Mouse (Mus musculus) MEL (cell line): ENCODE measurements around the gene Hecw2. TPM values are rescaled to one million over a fixed set of nuclear protein-coding genes. Genes with fewer than 3 reads are reported as not detected.

ENCODE experiments used
- DNase-seq: peaks from one replicate; pipeline ENCODE4 v3.0.0; 2011; ENCODE audit warnings: low read depth, low spot score
- H3K27ac ChIP-seq: 2 replicates; pipeline ENCODE4 v1.5.1; 2012; ENCODE audit warnings: low read depth, mild to moderate bottlenecking, control low read depth, low read length, moderate library complexity; ENCODE audit not compliant: control insufficient read depth
- H3K27me3 ChIP-seq, 2 experiments: fragments of 150-350 bp in 1 of 2; sonication (generic) in 1 of 2; 2 replicates each; pipeline ENCODE4 v1.6.1; 2012; ENCODE audit warnings: low read length in 2 of 2, mild to moderate bottlenecking in 2 of 2, improper control_type of control experiment in 1 of 2, moderate library complexity in 1 of 2; ENCODE audit not compliant: insufficient read depth in 2 of 2, control insufficient read depth in 1 of 2
- H3K36me3 ChIP-seq, 2 experiments: 2 replicates each; pipeline ENCODE4 v1.6.1; 2012 to 2014; ENCODE audit warnings: low read length in 2 of 2, improper control_type of control experiment in 1 of 2, inconsistent platforms in 1 of 2, mild to moderate bottlenecking in 1 of 2; ENCODE audit not compliant: insufficient read depth in 2 of 2, control insufficient read depth in 1 of 2
- H3K4me1 ChIP-seq, 2 experiments: fragments of 150-350 bp in 1 of 2; sonication (generic) in 1 of 2; 2 replicates each; pipeline ENCODE4 v1.6.1; 2012; ENCODE audit warnings: low read length in 2 of 2, improper control_type of control experiment in 1 of 2, mild to moderate bottlenecking in 1 of 2; ENCODE audit not compliant: insufficient read depth in 2 of 2, control insufficient read depth in 1 of 2
- H3K4me3 ChIP-seq, 2 experiments: fragments of 150-350 bp in 1 of 2; sonication (generic) in 1 of 2; 2 replicates each; pipeline ENCODE4 v1.5.1; 2012; ENCODE audit warnings: low read depth in 2 of 2, low read length in 2 of 2, mild to moderate bottlenecking in 2 of 2, moderate library complexity in 2 of 2, control low read depth in 1 of 2, improper control_type of control experiment in 1 of 2; ENCODE audit not compliant: control insufficient read depth in 1 of 2, insufficient read depth in 1 of 2
- H3K79me2 ChIP-seq: 2 replicates; pipeline ENCODE4 v1.6.1; 2012; ENCODE audit warnings: mild to moderate bottlenecking, low read length, moderate library complexity; ENCODE audit not compliant: control insufficient read depth, poor library complexity, insufficient read depth
- H3K9ac ChIP-seq: 2 replicates; pipeline ENCODE4 v1.6.1; 2012; ENCODE audit warnings: low read depth, mild to moderate bottlenecking, control low read depth, low read length, moderate library complexity; ENCODE audit not compliant: control insufficient read depth, poor library complexity, severe bottlenecking
- H3K9me3 ChIP-seq: fragments of 150-350 bp; sonication (generic); replicated peaks from 2 replicates; pipeline ENCODE4 v1.6.1; 2012; ENCODE audit warnings: mild to moderate bottlenecking, low read length, improper control_type of control experiment, moderate library complexity; ENCODE audit not compliant: insufficient read depth
- BHLHE40 ChIP-seq: IDR thresholded peaks from 2 replicates; pipeline ENCODE4 v1.6.1; 2012; ENCODE audit warnings: low read depth, mild to moderate bottlenecking, inconsistent platforms, low read length, improper control_type of control experiment, borderline replicate concordance
- CHD1 ChIP-seq: IDR thresholded peaks from 2 replicates; pipeline ENCODE4 v1.6.1; 2012; ENCODE audit warnings: low read depth, mild to moderate bottlenecking, inconsistent platforms, low read length, improper control_type of control experiment
- CHD2 ChIP-seq: IDR thresholded peaks from 2 replicates; pipeline ENCODE4 v1.6.1; 2011; ENCODE audit warnings: low read length, improper control_type of control experiment
- CTCF ChIP-seq, 3 experiments: IDR thresholded peaks in 2 of 3; conservative IDR thresholded peaks in 1 of 3; 2 replicates each; pipeline ENCODE4 v1.5.1; 2011 to 2012; ENCODE audit warnings: low read length in 3 of 3, low read depth in 2 of 3, mild to moderate bottlenecking in 2 of 3, improper control_type of control experiment in 1 of 3, inconsistent platforms in 1 of 3, mixed read lengths in 1 of 3, moderate library complexity in 1 of 3; ENCODE audit not compliant: control insufficient read depth in 1 of 3, insufficient read depth in 1 of 3, poor library complexity in 1 of 3, severe bottlenecking in 1 of 3
- ELF1 ChIP-seq: IDR thresholded peaks from 2 replicates; pipeline ENCODE4 v1.6.1; 2014; ENCODE audit warnings: low read depth, mild to moderate bottlenecking, inconsistent platforms, low read length, improper control_type of control experiment, moderate library complexity
- EP300 ChIP-seq, 2 experiments: IDR thresholded peaks; 2 replicates each; pipeline ENCODE4 v1.6.1; 2011; ENCODE audit warnings: improper control_type of control experiment in 2 of 2, low read length in 2 of 2, low read depth in 1 of 2, mild to moderate bottlenecking in 1 of 2
- GABPA ChIP-seq: IDR thresholded peaks from 2 replicates; pipeline ENCODE4 v1.6.1; 2012; ENCODE audit warnings: low read depth, mild to moderate bottlenecking, inconsistent platforms, low read length, improper control_type of control experiment, moderate library complexity
- GATA1 ChIP-seq: IDR thresholded peaks from 2 replicates; pipeline ENCODE4 v1.6.1; 2011; ENCODE audit warnings: low read depth, low read length, improper control_type of control experiment
- JUND ChIP-seq: IDR thresholded peaks from 2 replicates; pipeline ENCODE4 v1.6.1; 2011; ENCODE audit warnings: low read depth, mild to moderate bottlenecking, improper control_type of control experiment, low read length
- KAT2A ChIP-seq: conservative IDR thresholded peaks from 2 replicates; pipeline ENCODE4 v1.6.1; 2012; ENCODE audit warnings: low read depth, low read length, improper control_type of control experiment, inconsistent platforms
- MAX ChIP-seq: IDR thresholded peaks from 2 replicates; pipeline ENCODE4 v1.6.1; 2011; ENCODE audit warnings: low read length, improper control_type of control experiment
- MAZ ChIP-seq: IDR thresholded peaks from 2 replicates; pipeline ENCODE4 v1.6.1; 2012; ENCODE audit warnings: low read depth, mild to moderate bottlenecking, inconsistent platforms, low read length, improper control_type of control experiment
- MEF2A ChIP-seq: IDR thresholded peaks from 2 replicates; pipeline ENCODE4 v1.6.1; 2014; ENCODE audit warnings: low read depth, mild to moderate bottlenecking, inconsistent platforms, low read length, improper control_type of control experiment; ENCODE audit not compliant: poor library complexity, insufficient replicate concordance, severe bottlenecking; ENCODE audit errors: extremely low read depth
- NELFE ChIP-seq: IDR thresholded peaks from 2 replicates; pipeline ENCODE4 v1.6.1; 2011; ENCODE audit warnings: low read depth, low read length, improper control_type of control experiment
- NRF1 ChIP-seq: IDR thresholded peaks from 2 replicates; pipeline ENCODE4 v1.6.1; 2014; ENCODE audit warnings: low read depth, mild to moderate bottlenecking, inconsistent platforms, low read length, improper control_type of control experiment, moderate library complexity; ENCODE audit not compliant: poor library complexity, insufficient read depth, severe bottlenecking
- POLR2A ChIP-seq, 2 experiments: IDR thresholded peaks; 2 replicates each; pipeline ENCODE4 v1.6.1; 2011 to 2012; ENCODE audit warnings: low read length in 2 of 2, mild to moderate bottlenecking in 2 of 2, control low read depth in 1 of 2, improper control_type of control experiment in 1 of 2, low read depth in 1 of 2, moderate library complexity in 1 of 2; ENCODE audit not compliant: control insufficient read depth in 1 of 2, insufficient read depth in 1 of 2, poor library complexity in 1 of 2
- RCOR1 ChIP-seq: IDR thresholded peaks from 2 replicates; pipeline ENCODE4 v1.6.1; 2012; ENCODE audit warnings: low read depth, mild to moderate bottlenecking, inconsistent platforms, low read length, improper control_type of control experiment
- SMC3 ChIP-seq: IDR thresholded peaks from 2 replicates; pipeline ENCODE4 v1.6.1; 2011; ENCODE audit warnings: low read depth, low read length, improper control_type of control experiment
- TAL1 ChIP-seq: IDR thresholded peaks from 2 replicates; pipeline ENCODE4 v1.6.1; 2012; ENCODE audit warnings: mild to moderate bottlenecking, inconsistent platforms, low read length, moderate library complexity, mixed read lengths
- TCF12 ChIP-seq: IDR thresholded peaks from 2 replicates; pipeline ENCODE4 v1.6.1; 2014; ENCODE audit warnings: low read depth, mild to moderate bottlenecking, inconsistent platforms, low read length, improper control_type of control experiment, moderate library complexity
- USF1 ChIP-seq: IDR thresholded peaks from 2 replicates; pipeline ENCODE4 v1.6.1; 2014; ENCODE audit warnings: low read depth, mild to moderate bottlenecking, inconsistent platforms, low read length, improper control_type of control experiment, moderate library complexity
- USF2 ChIP-seq, 2 experiments: IDR thresholded peaks; 2 replicates each; pipeline ENCODE4 v1.6.1; 2011 to 2012; ENCODE audit warnings: improper control_type of control experiment in 2 of 2, low read length in 2 of 2, borderline replicate concordance in 1 of 2, inconsistent platforms in 1 of 2, low read depth in 1 of 2, mild to moderate bottlenecking in 1 of 2; ENCODE audit not compliant: insufficient read depth in 1 of 2
- ZC3H11A ChIP-seq: IDR thresholded peaks from 2 replicates; pipeline ENCODE4 v1.6.1; 2012; ENCODE audit warnings: low read depth, mild to moderate bottlenecking, inconsistent platforms, low read length, improper control_type of control experiment
- ZMIZ1 ChIP-seq: IDR thresholded peaks from 2 replicates; pipeline ENCODE4 v1.6.1; 2012; ENCODE audit warnings: low read depth, mild to moderate bottlenecking, inconsistent platforms, low read length, improper control_type of control experiment, moderate library complexity
- polyA plus RNA-seq, 2 experiments: library from polyadenylated mRNA; stranded (reverse) in 1 of 2; unstranded in 1 of 2; fragments of >175 nt in 1 of 2; fragments of >200 nt in 1 of 2; gene quantifications; 2 replicates each; pipeline versions ENCODE4 v1.2.1 to v1.2.4; 2012; ENCODE audit warnings: low replicate concordance in 2 of 2, low read depth in 1 of 2; ENCODE audit not compliant: insufficient read length in 2 of 2, insufficient read depth in 1 of 2, missing spikeins in 1 of 2
- total RNA-seq: library from RNA; depleted of rRNA; stranded (reverse); fragments of 300-350 nt; gene quantifications from 2 replicates; pipeline ENCODE4 v1.2.3, GENCODE M21; 2012

The Hecw2 gene
- total and polyA plus RNA-seq, 3 experiments = not detected

GRCm38 (mm10) chr1:54133802-54134436 is 61.0 kb downstream of the Hecw2 start:
- H3K79me2 ChIP-seq = no peaks in the 10 kb centered on the region
- TF ChIP-seq KAT2A = no peak
- no peak for TF ChIP-seq CHD2
- no peak for TF ChIP-seq MEF2A
- TF ChIP-seq TAL1 = no peak
- no peak for TF ChIP-seq ELF1
- TF ChIP-seq CHD1 = no peak
- no peak for TF ChIP-seq ZC3H11A
- TF ChIP-seq USF2 (IDR thresholded peaks at IDR 0.05; ENCODE audit: borderline replicate concordance in 1 of 2, insufficient read depth in 1 of 2, low read depth in 1 of 2, low read length in 2 of 2) = no peak
- TF ChIP-seq BHLHE40 = no peak
- TF ChIP-seq TCF12 = no peak
- TF ChIP-seq USF1 = no peak
- TF ChIP-seq, all 39 proteins: peak for 0
- H3K9ac ChIP-seq = no peak overlapping the region

GRCm38 (mm10) chr1:54128714-54129431 is 66.1 kb downstream of the Hecw2 start:
- TF ChIP-seq ZMIZ1 (no peak), JUND (no peak), MAX (no peak), SMC3 (no peak), NELFE (no peak), BHLHE40 (no peak), MAZ (no peak), RCOR1 (no peak), GABPA (no peak), ZC3H11A (no peak), CHD1 (no peak), EP300 (IDR thresholded peaks at IDR 0.05; ENCODE audit: low read depth in 1 of 2, low read length in 2 of 2) (no peak), TCF12 (no peak), ELF1 (no peak), GATA1 (no peak), USF1 (no peak), POLR2A (IDR thresholded peaks at IDR 0.05; ENCODE audit: control insufficient read depth in 1 of 2, insufficient read depth in 1 of 2, low read depth in 1 of 2, low read length in 2 of 2, poor library complexity in 1 of 2) (no peak), NRF1 (no peak), USF2 (IDR thresholded peaks at IDR 0.05; ENCODE audit: borderline replicate concordance in 1 of 2, insufficient read depth in 1 of 2, low read depth in 1 of 2, low read length in 2 of 2) (no peak), CTCF (IDR thresholded peaks at IDR 0.05 in 2 of 3, conservative IDR thresholded peaks at IDR 0.05 in 1 of 3; ENCODE audit: control insufficient read depth in 1 of 3, insufficient read depth in 1 of 3, low read depth in 2 of 3, low read length in 3 of 3, poor library complexity in 1 of 3, severe bottlenecking in 1 of 3) (no peak)
- Histone ChIP-seq H3K9ac (no peak overlapping the region), H3K4me3 (no peak overlapping the region), H3K4me1 (no peaks in the 10 kb centered on the region), H3K27ac (no peak overlapping the region), H3K9me3 (no peaks in the 10 kb centered on the region), H3K36me3 (no peaks in the 10 kb centered on the region), H3K27me3 (no peaks in the 10 kb centered on the region), H3K79me2 (no peaks in the 10 kb centered on the region)
- peak; percentile 12 for DNase-seq

More at GRCm38 (mm10) chr1:54133802-54134436, 61.0 kb downstream of the Hecw2 start:
- Histone ChIP-seq H3K4me3 (no peak overlapping the region), H3K27ac (no peak overlapping the region), H3K4me1 (no peaks in the 10 kb centered on the region), H3K27me3 (no peaks in the 10 kb centered on the region), H3K36me3 (no peaks in the 10 kb centered on the region), H3K9me3 (no peaks in the 10 kb centered on the region)
- DNase-seq = no peak
